Mouse (Mus musculus) small intestine, adult 2 months (tissue): ENCODE measurements at regions not wholly inside any gene's neighbourhood (a gene's known extent, or its start where the extent isn't known, plus 50 kb on each side); places are given as distances from the start of the nearest gene placed in this dataset.

Experiments used
- CTCF ChIP-seq: fragments of 200-500 bp; IDR thresholded peaks from 2 replicates; pipeline ENCODE4 v1.5.1; 2012; ENCODE audit warnings: low read depth, mild to moderate bottlenecking, control low read depth, inconsistent platforms, low read length, moderate library complexity, mixed read lengths; ENCODE audit not compliant: insufficient replicate concordance, insufficient read length; ENCODE audit errors: extremely low read depth
- POLR2A ChIP-seq: fragments of 200-500 bp; IDR thresholded peaks from 2 replicates; pipeline ENCODE4 v1.6.1; 2012; ENCODE audit warnings: low read depth, mild to moderate bottlenecking, control low read depth, inconsistent platforms, low read length, moderate library complexity

DNA sequence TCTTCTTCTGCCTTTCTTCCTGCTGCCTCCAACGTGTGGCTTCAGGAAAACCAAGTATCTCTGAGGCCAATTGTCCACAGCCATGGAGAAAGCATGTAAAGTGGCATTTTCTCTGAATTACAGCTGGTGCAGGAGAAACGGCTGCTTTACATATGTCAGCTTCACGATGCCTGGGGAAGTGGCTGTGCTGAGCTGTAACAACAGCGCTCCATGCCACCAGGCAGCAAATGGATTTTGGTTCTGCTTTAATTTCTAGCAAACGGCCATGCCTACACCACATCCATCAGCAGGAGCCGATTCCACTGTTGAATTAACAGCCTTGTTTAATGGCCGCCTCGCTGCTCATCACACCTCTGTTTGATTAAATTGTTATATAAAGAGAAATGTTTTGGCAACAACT lies 84.2 kb upstream of the Kcnd3 start:
- TF ChIP-seq CTCF (no peak), POLR2A (no peak)
